Mouse (Mus musculus): ENCODE measurements around the gene Def6.

DNA sequence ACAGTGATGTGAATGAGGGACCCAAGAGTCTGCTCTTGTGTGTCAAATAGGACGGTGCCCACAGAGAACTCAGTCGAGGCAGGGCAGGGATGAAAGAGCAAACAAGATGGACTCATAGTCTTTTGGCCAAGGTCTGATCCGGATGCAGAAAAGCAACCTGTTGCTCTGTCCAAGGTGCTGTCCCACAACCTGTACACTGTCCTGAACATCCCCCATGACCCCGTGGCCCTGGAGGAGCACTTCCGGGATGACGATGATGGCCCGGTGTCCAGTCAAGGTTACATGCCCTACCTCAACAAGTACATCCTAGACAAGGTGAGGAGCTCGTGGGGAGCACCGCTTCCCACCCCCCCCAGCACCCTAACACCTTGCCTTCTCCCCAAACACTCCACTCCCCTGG is 9.2 kb downstream of the Def6 start:
- no peak for TF ChIP-seq POLR2A (IDR thresholded peaks at IDR 0.05; ENCODE audit: insufficient read depth, low read depth, low read length)
- TF ChIP-seq CTCF (IDR thresholded peaks at IDR 0.05; ENCODE audit: insufficient read depth, low read depth, low read length), result no peak

All from olfactory bulb, adult 2 months (tissue).